Mouse (Mus musculus): ENCODE data around the gene Zfp319.

Zfp319 gene

DNA sequence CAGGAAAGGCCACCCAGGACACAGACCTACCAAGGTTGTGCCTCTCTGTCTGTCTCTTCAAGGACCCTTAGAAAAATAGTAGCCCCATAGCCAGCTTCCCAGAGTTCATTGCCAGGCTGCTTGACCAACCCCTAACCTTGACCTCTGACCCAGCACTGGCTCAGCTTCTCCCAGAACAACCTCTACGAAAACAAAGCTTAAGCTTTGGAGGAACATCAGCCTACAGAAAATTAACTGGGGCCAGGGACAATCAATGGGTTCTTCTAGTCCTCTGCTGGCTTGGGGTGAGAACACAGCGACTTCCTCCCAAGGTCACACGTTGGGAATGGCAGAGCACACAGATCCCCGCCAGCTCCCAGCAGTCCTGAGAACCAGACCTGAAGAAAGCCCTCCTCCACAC is 26.2 kb downstream of the Zfp319 start:
- no peak for DNase-seq

DNA sequence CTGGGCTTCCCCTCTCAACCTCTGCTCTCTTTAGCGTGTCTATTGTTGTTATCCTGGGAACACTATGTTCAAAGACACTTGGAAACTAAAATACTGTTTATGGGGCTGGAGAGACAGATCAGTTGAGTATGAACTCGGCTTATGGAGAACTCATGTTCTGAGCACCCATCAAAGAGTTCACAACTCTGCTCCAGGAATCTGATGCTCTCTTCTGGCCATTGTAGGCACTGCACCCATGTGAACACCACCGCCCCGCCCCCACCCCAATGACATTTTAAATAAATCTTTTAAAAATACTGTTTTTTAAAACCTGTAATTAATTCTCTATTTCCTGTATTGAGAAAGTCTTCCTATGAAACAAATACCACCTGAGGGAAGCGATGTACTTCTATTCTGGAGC is 29.3 kb downstream of the Zfp319 start:
- DNase-seq: peak; percentile 59

DNA sequence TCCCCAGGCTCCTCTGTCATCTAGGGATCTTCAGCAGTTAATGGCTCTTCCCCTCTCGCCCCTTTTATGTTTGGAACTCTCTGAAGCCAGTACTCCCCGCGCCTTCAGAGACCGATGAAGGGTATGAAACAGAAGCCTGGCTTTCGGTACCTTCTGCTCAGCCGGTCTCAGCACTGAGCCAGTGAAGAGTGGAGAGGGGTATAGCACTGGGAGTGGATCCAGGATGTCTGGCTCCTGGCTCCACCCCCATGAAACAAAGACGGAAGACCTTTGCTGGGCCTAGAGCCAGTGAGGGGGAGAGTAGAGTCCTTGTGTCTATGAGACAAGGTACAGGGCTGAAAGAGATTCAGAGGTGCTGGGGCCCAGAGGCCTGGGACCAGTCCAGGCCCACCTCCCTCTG is 37.9 kb downstream of the Zfp319 start:
- peak; percentile 77 for DNase-seq

DNA sequence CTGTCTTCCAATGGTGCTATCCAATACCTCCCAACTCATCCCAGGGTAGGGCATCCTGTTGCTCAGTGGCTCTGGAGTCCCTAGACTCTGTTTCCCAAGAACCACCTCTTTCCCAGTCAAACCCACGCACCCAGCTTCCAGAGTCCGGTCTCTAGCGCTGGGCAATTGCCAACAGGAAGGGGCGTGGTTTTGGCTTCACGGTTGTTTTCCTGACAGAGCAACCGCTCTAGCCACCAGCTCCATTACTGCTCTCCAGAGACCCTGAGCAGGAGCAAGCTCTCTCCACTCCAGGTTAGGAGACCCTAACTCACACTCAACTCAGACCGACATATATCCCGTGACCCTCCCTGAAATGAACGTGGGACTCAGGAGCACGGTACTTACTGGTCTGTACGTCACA is 38.6 kb downstream of the Zfp319 start:
- DNase-seq: peak; percentile 95

DNA sequence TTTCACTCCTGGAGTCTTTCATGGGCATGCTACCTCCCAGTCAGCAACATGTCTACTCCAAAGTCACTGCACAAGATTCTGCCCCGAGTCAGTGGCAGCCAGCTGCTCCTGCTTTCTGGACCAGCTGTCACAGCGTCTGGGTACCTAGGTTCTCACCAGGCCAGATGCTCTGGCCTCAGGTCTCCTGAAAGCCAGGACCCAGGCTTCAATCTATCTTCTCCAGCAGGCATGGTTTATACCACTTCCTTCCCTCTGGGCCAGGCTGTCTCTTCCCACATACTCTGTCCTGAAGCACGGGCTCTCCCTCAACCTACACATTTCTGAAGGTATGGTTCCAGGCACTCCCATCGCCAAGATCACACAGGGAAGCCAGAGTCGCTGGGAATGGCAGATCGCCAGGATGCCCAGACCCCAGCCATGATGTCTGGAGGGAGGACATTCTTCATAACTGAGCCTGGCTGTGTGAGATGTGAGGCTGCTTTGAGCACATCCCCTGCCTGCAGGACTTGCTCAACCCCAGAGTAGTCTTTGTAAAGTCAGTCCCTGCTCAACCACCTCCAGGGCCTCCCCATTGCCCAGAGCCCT is 42.6 kb downstream of the Zfp319 start:
- no peak for DNase-seq

DNA sequence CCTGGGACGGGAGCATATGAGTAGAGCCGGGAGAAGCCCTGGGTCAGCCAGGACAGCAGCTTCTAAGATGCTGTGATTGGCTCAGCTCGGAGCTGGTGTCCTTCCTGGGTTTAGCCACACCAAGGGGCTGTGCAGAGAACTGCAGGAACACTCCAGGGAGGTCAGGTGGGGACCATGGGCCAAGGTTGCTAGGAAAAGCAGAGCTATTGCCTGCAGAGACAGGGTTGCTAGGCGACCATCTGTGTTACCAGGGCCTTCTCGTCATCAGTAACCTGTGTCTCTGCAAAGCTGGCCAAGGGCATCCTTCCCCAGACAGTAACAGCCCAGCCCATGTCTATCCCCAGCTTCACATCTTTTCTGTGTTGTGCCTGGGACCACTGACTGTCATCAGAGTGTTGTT is 50.3 kb downstream of the Zfp319 start:
- no peak for DNase-seq
